Mouse (Mus musculus): ENCODE data around the gene Arl13b.

DNA sequence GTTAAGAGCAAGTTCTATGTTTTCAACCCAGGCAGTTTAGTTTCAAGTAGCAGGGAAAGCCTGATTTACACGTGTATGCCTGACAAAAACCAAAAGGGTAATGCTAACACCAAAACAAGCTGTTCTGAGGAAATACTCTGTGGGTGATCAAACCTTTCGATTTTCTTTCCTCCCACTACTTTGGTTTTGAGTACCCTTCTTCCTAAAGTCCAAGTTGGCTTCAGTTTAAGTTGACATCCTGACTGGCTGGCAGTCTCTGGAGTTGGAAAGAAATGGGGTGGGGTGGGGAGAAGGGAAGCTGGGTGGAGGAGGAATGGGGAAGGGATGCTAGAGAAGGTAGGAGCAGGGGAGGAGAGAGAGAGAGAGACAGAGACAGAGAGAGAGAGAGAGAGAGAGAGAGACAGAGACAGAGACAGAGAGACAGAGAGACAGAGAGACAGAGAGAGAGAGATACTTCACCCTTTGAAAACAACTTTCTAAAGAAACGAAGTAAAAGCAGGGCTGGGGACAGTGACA is 6.8 kb upstream of the Arl13b start:
- TF ChIP-seq CTCF (IDR thresholded peaks at IDR 0.05) (no peak), EP300 (IDR thresholded peaks at IDR 0.05; ENCODE audit: insufficient read depth, low read depth, low read length) (no peak)

Measured in heart, adult 2 months (tissue).